Mouse (Mus musculus): ENCODE measurements at regions not wholly inside any gene's neighbourhood (a gene's known extent, or its start where the extent isn't known, plus 50 kb on each side); places are given as distances from the start of the nearest gene placed in this dataset.
A peak's percentile ranks its signal among the peaks of the same experiment; 100 is the strongest.

GRCm38 (mm10) chr3:143949656-143950055 lies 255.4 kb downstream of the Lmo4 start:
- no peak for DNase-seq (ENCODE audit: extremely low spot score in 1 of 2, low spot score in 1 of 2)

GRCm38 (mm10) chr3:143949026-143949637 lies 255.9 kb downstream of the Lmo4 start:
- DNase-seq (ENCODE audit: extremely low spot score in 1 of 2, low spot score in 1 of 2), result no peak

DNA sequence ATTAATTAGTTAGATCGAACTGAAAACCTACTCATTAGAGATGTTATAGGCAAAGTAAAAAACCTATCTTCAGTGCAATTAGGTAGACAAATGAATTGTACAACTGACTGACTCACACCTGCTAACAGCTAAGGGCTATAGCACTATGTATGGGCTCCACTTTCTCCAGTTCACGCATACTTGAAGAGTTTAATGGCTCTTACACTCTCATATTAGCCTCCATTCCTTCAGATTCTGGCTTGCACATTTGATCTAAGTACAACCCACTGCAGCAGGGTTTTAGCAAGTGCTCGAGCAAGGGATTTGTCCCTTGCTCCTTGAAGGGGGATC lies 257.1 kb downstream of the Lmo4 start:
- no peak for DNase-seq (ENCODE audit: extremely low spot score in 1 of 2, low spot score in 1 of 2)

GRCm38 (mm10) chr3:143947079-143947937 lies 257.7 kb downstream of the Lmo4 start:
- no peak for DNase-seq (ENCODE audit: extremely low spot score in 1 of 2, low spot score in 1 of 2)

DNA sequence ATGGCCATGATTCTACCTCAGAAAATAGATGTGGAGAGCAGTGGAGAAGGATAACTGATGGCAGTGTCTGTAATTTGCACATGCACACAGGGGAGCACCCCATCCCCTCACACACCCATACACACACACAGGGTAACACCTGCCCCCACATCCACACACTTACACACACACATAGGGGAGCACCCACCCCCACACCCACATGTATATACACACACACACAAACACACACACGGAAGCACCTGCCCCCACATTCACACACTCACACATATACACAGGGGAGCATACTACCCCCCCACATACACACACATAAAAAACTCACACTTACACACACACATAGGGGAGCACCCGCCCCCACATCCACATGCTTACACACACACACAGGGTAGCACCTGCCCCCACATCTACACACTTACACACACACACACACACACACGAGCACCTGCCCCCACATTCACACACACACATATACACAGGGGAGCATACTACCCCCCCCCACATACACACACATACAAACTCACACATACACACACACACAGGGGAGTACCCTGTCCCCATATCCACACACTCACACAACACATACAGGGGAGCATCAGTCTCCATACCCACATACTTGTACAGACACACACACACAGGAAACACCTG lies 265.8 kb downstream of the Lmo4 start:
- no peak for DNase-seq (ENCODE audit: extremely low spot score in 1 of 2, low spot score in 1 of 2)

GRCm38 (mm10) chr3:143925322-143925721 lies 279.7 kb downstream of the Lmo4 start:
- DNase-seq (ENCODE audit: extremely low spot score in 1 of 2, low spot score in 1 of 2), result no peak

- DNase-seq (ENCODE audit: extremely low spot score in 1 of 2, low spot score in 1 of 2), result no peak
These were observed 285.3 kb downstream of the Lmo4 start for GRCm38 (mm10) chr3:143919744-143920143.

GRCm38 (mm10) chr3:143914341-143915217 lies 290.4 kb downstream of the Lmo4 start:
- no peak for DNase-seq (ENCODE audit: extremely low spot score in 1 of 2, low spot score in 1 of 2)

DNA sequence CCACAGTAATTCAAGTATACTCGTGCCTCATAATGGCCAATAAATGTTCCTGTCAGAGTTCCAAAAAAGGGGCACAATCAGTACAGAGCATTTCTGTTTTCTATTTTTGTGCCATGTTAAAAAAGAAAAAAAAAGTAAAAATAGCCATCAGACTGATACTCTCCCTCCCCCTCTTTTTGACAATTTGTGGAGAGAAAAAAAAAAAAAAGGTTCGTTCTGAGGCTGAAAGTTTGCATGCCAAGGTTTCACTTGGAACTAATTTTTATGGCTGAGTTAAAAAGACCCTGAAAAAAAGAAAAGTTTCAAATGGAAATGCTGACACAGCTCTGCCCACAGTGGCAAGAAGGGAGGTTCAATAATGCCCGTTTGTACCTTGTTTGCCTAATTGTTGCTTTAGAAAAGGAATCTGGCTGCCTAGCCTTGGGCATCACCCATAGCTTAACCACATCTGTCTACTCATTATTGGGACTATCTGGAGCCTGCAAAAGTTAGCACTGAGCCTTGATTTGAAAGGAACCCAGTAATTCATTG lies 291.9 kb downstream of the Lmo4 start:
- no peak for DNase-seq (ENCODE audit: extremely low spot score in 1 of 2, low spot score in 1 of 2)

DNA sequence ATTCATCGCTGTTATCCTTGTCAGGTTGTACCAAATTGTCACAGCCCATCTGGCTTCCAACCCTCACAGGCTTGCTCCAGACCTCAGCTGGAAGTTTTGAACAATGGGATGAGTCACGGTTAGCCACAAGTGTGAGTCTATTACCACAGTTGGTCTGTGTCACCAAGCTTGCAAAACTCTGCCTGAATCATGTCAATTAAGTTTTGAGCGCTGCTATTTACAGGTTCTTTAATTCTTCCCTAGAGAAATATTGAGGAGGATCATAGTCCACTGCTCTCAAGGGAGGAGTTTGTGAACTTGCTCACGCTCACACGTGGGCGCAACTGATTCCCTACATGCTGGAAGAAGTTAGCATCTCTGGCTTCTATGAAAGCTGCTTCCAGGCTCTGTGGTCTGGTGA lies 292.6 kb downstream of the Lmo4 start:
- DNase-seq (ENCODE audit: extremely low spot score in 1 of 2, low spot score in 1 of 2), result peak; percentile 27 to 45

GRCm38 (mm10) chr3:143909341-143909740 lies 295.7 kb downstream of the Lmo4 start:
- no peak for DNase-seq (ENCODE audit: extremely low spot score in 1 of 2, low spot score in 1 of 2)

GRCm38 (mm10) chr3:143903421-143903820 lies 301.6 kb downstream of the Lmo4 start:
- DNase-seq (ENCODE audit: extremely low spot score in 1 of 2, low spot score in 1 of 2), result no peak

- no peak for DNase-seq (ENCODE audit: extremely low spot score in 1 of 2, low spot score in 1 of 2)
These were observed 324.2 kb downstream of the Lmo4 start for GRCm38 (mm10) chr3:143880813-143881212.

DNA sequence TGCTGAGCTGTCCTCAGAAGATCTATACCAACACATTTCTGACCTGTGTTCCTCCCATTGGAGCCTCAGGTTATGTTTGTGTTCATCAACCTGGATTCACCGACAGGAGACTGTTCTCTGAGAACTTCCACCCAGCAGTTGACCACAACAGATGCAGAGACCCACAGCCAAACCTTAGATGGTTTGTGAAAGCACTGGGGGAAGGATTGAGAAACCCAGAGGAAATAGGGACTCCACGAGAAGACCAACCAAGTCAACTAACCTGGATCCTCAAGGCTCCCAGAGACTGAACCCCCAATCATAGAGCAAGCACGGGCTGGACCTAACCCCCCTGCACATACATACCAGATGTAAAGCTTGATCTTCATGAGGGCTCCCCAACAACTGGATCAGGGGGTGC lies 331.1 kb downstream of the Lmo4 start:
- DNase-seq (ENCODE audit: extremely low spot score in 1 of 2, low spot score in 1 of 2), result no peak

DNA sequence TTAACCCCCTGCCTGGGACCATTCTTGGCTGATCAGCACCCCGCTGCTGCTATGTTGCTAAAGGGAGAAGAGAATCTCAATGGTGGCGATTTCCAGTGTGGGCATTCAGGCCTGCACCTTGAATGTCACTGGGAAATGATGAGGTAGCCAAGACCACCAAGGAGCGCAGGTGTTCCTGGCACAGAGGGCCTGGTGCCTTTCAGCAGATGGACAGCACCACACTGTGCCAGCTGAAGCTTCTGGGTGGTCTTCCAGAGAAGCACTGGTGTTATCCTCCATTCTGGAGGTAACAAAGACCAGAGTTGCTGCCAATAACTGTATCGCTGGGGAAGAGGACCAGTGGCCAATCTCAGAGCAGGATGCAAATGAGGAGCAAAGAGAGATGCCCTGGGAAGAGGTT lies 338.5 kb downstream of the Lmo4 start:
- DNase-seq (ENCODE audit: extremely low spot score in 1 of 2, low spot score in 1 of 2), result no peak

- DNase-seq (ENCODE audit: extremely low spot score in 1 of 2, low spot score in 1 of 2), result no peak
These were observed 339.4 kb downstream of the Lmo4 start for GRCm38 (mm10) chr3:143865626-143866025.

- no peak for DNase-seq (ENCODE audit: extremely low spot score in 1 of 2, low spot score in 1 of 2)
These were observed 340.5 kb downstream of the Lmo4 start for GRCm38 (mm10) chr3:143864490-143864889.

DNA sequence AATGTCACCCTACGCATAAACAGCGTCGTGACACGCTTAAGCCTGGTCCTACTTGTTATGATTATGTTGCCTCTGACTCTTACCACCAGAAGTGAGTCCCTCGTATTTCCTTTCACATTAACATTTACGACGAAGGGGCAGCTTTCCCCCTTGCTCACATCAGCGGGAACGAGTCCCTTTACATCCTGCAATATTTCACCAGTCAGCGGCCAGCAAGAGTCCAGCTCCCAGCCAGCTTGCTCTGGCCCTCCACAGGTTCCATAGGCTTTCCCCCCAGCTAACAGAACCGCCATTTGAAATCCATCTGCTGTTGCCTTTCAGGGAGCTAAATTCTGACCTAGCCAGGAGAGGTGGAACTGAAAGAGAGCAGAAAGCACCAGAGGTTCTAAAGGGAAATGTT lies 342.5 kb downstream of the Lmo4 start:
- no peak for DNase-seq (ENCODE audit: extremely low spot score in 1 of 2, low spot score in 1 of 2)

GRCm38 (mm10) chr3:143861866-143862265 lies 343.2 kb downstream of the Lmo4 start:
- DNase-seq (ENCODE audit: extremely low spot score in 1 of 2, low spot score in 1 of 2), result no peak

DNA sequence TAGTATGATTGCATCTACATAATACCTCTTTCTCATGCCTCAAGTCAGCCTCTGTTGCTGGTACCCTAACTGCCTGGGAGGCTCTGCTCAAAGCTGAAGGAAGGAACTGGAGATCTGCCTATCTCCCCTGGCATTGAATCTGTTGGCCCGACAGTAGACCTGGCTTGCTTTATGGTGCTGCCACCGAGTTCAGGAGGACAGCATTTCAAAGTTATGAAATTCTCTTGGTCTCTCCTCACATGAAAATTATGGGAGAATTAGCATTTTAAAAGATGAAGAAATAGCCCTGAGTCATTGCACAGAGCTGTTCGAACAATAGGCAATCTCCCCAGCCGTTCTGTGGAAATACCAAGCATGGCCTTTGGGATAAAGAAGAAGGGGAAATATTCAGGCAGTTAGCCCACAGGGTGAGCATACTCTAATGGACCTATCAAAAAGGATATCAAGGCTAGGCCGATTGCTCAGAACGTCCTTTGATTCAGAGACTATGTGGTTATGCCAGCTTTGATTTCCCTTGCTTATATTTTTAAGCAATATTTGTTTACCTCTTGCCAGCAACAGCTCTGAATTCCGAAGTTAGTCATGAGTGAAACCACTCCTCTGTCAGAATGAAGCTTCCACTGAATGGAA lies 369.3 kb downstream of the Lmo4 start:
- DNase-seq (ENCODE audit: extremely low spot score in 1 of 2, low spot score in 1 of 2), result no peak
